Mouse (Mus musculus): ENCODE data around the gene Depdc1a.
"Not testable (repeated sequence)": the region's sequence is repeated elsewhere in the genome, so short reads cannot be mapped to it uniquely, and the experiment has no call there.

The Depdc1a gene

GRCm38 (mm10) chr3:159495243-159495801 is at the start of gene Depdc1a:
Gene Depdc1a (plus strand): TSS chr3:159495433.
- DNase-seq (ENCODE audit: low spot score in 2 of 2): peak; percentile 82 to 89

GRCm38 (mm10) chr3:159470059-159470458 is 25.2 kb upstream of the Depdc1a start:
- DNase-seq (ENCODE audit: low spot score in 2 of 2): no peak

GRCm38 (mm10) chr3:159475465-159475864 is 19.8 kb upstream of the Depdc1a start:
- no peak for DNase-seq (ENCODE audit: low spot score in 2 of 2)

- no peak for DNase-seq (ENCODE audit: low spot score in 2 of 2)
Observed at GRCm38 (mm10) chr3:159477250-159477962, 17.8 kb upstream of the Depdc1a start.

- DNase-seq (ENCODE audit: low spot score in 2 of 2): not testable (repeated sequence)
Observed at GRCm38 (mm10) chr3:159494709-159495108, 524 bp upstream of the Depdc1a start.

GRCm38 (mm10) chr3:159508899-159509298 is 13.7 kb downstream of the Depdc1a start:
- no peak for DNase-seq (ENCODE audit: low spot score in 2 of 2)

- no peak for DNase-seq (ENCODE audit: low spot score in 2 of 2)
Observed at GRCm38 (mm10) chr3:159528563-159528962, 33.3 kb downstream of the Depdc1a start.

GRCm38 (mm10) chr3:159548303-159548702 is 53.1 kb downstream of the Depdc1a start:
- no peak for DNase-seq (ENCODE audit: low spot score in 2 of 2)

- DNase-seq (ENCODE audit: low spot score in 2 of 2): no peak
Observed at GRCm38 (mm10) chr3:159550224-159550623, 55.0 kb downstream of the Depdc1a start.
